Mouse (Mus musculus): ENCODE results near the gene Gm3317.
"Not testable (repeated sequence)": the region's sequence is repeated elsewhere in the genome, so short reads cannot be mapped to it uniquely, and the experiment has no call there.

The Gm3317 gene

DNA sequence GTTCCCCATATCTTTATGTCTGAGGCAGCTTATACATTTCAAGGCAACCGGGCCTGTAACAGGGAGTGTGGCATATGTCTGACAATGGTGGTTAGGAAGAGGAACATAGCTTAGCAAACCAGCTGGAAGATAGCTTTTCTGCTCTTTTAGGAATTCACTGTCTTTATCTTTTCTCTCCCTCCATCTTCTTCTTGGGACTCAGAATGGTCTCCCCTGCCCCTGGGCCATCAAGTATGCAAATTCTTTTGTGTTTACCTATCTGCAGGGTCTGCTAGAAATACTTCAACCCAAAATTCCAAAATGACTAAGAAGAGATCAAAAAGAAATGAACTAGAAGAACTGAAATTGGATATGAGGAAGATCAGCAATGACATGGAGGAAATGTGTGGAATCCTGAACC is at the start of gene Gm3317:
TSS of gene Gm3317 (plus strand) at position 301 of the 400 bp plus-strand sequence.
- not testable (repeated sequence) for DNase-seq

DNA sequence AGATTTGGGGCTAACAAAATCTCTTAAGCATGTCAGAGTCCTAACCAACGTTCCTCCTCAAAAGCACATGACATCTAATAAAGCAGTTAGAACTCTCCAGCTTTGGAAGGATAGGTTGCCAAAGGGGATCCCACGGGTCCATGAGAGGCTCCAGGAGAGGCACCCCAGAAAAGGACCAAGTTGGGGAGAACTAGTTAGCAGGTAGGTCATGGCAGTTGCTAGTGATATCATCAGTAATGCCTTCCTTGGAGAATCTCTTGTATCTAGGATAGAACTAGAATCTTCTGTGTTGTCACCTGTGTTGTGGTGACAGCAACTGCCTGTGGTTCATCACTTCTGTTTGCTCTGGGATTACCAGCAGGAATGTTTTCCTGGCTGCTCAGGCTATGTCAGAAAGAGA is 33.1 kb upstream of the Gm3317 start, which contains the start of gene Gm8279:
TSS of gene Gm8279 (plus strand) at position 301 of the 400 bp plus-strand sequence.
- not testable (repeated sequence) for DNase-seq

DNA sequence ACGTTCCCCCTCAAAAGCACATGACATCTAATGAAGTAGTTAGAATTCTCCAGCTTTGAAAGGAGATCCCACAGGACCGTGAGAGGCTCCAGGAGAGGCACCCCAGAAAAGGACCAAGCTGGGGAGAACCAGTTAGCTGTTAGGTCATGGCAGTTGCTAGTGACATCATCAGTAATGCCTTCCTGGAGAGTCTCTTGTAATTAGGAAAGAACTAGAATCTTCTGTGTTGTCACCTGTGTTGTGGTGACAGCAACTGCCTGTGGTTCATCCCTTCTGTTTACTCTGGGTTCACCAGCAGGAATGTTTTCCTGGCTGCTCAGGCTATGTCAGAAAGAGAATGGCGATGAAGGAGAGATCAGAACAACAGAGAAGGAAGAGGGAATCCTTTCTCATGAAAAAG is 21.2 kb downstream of the Gm3317 start, which contains the start of gene Gm8271:
TSS of gene Gm8271 (plus strand) at position 301 of the 400 bp plus-strand sequence.
- not testable (repeated sequence) for DNase-seq
